Mouse (Mus musculus): ENCODE results near the gene Gm7697. TPM values are rescaled to one million over a fixed set of nuclear protein-coding genes. Genes with fewer than 3 reads are reported as not detected.

The Gm7697 gene
- polyA plus RNA-seq (2012; rRNA removed; ENCODE audit: low replicate concordance) = not detected in 2 replicates

GRCm38 (mm10) chr8:69522876-69523275 lies at the start of gene Gm7697:
Gm7697 (minus strand) TSS chr8:69522976.

GRCm38 (mm10) chr8:69453465-69453864 lies 69.3 kb downstream of the Gm7697 start, which contains the start of gene Gm9495:
Gm9495 (minus strand) TSS chr8:69453565.

Other genes starting within 250 kb of the Gm7697 start
- gene Gm9495, start 69.4 kb downstream of the Gm7697 start, polyA plus RNA-seq (2012; rRNA removed; ENCODE audit: low replicate concordance) = not detected in 2 replicates
- 1.3 and 2.1 TPM in 2 replicates for gene Zfp868, start 102.6 kb upstream of the Gm7697 start, polyA plus RNA-seq (2012; rRNA removed; ENCODE audit: low replicate concordance)
- gene Zfp964, start 131.5 kb upstream of the Gm7697 start, polyA plus RNA-seq (2012; rRNA removed; ENCODE audit: low replicate concordance) = 0.11 and 0.20 TPM in 2 replicates
- gene Zfp869, start 187.7 kb upstream of the Gm7697 start, polyA plus RNA-seq (2012; rRNA removed; ENCODE audit: low replicate concordance) = 0.20 and 0.25 TPM in 2 replicates
- gene Zfp963, start 227.0 kb upstream of the Gm7697 start, polyA plus RNA-seq (2012; rRNA removed; ENCODE audit: low replicate concordance) = 0.54 and 0.87 TPM in 2 replicates

All from duodenum, adult 2 months (tissue).